Comparison of ENCODE assay signal across 7 mouse cellular contexts in the genomic region with DNA sequence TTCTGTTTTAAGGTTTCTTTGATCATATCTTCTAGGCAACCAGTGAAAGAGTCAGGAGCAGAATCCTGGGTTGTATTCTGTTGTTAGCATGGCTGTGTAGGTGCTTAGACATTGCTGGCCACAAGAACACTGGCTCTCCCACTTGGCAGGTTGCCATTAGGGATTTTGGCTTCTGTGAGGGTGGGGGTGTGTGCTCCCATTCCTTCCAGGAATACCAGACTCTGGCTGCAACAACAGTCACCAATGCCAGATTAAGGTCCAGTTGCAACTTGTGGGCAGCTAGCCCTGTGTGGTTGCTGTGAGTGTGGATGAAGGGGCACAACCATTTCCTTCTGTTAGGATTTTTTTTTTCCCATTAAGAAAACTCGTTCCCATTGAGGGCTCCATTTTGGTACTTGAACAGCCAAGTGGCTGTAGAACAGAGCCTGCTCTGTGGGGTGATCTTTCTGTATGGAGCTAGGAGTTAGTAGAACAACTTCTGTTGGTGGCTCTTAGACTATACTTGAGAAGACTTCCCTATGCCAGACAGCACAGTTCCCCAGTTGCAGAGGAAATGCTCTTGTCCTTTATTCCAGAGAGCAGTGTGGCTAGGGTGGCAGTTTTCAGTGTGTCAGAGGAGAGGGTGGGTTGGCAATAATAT. TPM values are rescaled to one million over a fixed set of nuclear protein-coding genes. Genes with fewer than 3 reads are reported as not detected.
DNase-seq lines count a peak whose midpoint lies in the region; ATAC-seq and TF ChIP-seq lines count a peak whose summit lies in the region.

No protein-coding gene starts in this region.

- TF ChIP-seq CTCF in lung, postnatal 0 days (IDR thresholded peaks at IDR 0.05) = no peak

- H3K4me2 ChIP-seq in forebrain, embryonic 14.5 days (ENCODE audit: low read length) = no peak overlapping the region
- H3K4me2 ChIP-seq in lung, postnatal 0 days (replicated peaks; ENCODE audit: low read depth, low read length) = no peak overlapping the region

- H3K27ac ChIP-seq in forebrain, embryonic 14.5 days (ENCODE audit: low read depth, low read length) = peak overlapping the region; percentile 81
- H3K27ac ChIP-seq in lung, postnatal 0 days (ENCODE audit: low read length) = peak overlapping the region; percentile 47

- H3K9me3 ChIP-seq in forebrain, embryonic 14.5 days (replicated peaks; ENCODE audit: control insufficient read depth, low read length) = no peaks in the 10 kb centered on the region
- H3K9me3 ChIP-seq in lung, postnatal 0 days (ENCODE audit: low read length) = no peaks in the 10 kb centered on the region

- peaks cover 10% of the 10 kb centered on the region for H3K36me3 ChIP-seq in forebrain, embryonic 14.5 days (ENCODE audit: control insufficient read depth, insufficient read depth, low read length)
- no peaks in the 10 kb centered on the region for H3K36me3 ChIP-seq in lung, postnatal 0 days (ENCODE audit: insufficient read depth, low read length)

- H3K4me3 ChIP-seq in forebrain, embryonic 14.5 days (ENCODE audit: low read depth, low read length) = no peak overlapping the region
- no peak overlapping the region for H3K4me3 ChIP-seq in lung, postnatal 0 days (ENCODE audit: low read depth, low read length)

- peak; percentile 80 to 83 for DNase-seq in right cerebral cortex, postnatal 10 days (ENCODE audit: low spot score in 2 of 2)
- DNase-seq in right cerebral cortex, postnatal 25 days = no peak
- peak; percentile 79 for DNase-seq in forebrain, embryonic 14.5 days (ENCODE audit: low spot score)
- peak; percentile 78 to 81 for DNase-seq in heart, postnatal 10 days
- peak; percentile 69 for DNase-seq in lung, postnatal 0 days (ENCODE audit: low spot score)
- no peak for DNase-seq in left cerebral cortex, adult 18-20 months (ENCODE audit: low spot score in 2 of 2)

- H3K9ac ChIP-seq in forebrain, embryonic 14.5 days (ENCODE audit: low read length) = no peak overlapping the region; the same call in 1 of the 2 replicates
- no peak overlapping the region for H3K9ac ChIP-seq in lung, postnatal 0 days (replicated peaks; ENCODE audit: low read depth)

- 30% methylated on average over 1 of the region's 1 CpGs for WGBS in forebrain, embryonic 14.5 days
- 19% methylated on average over 1 of the region's 1 CpGs for WGBS in lung, postnatal 0 days

- H3K27me3 ChIP-seq in forebrain, embryonic 14.5 days (replicated peaks; ENCODE audit: control insufficient read depth, insufficient read depth, low read length) = no peaks in the 10 kb centered on the region
- no peaks in the 10 kb centered on the region for H3K27me3 ChIP-seq in lung, postnatal 0 days (replicated peaks; ENCODE audit: insufficient read depth, low read length)

- intact Hi-C loops in heart, postnatal 10 days (cut with DNase I) = no loop called here

- TF ChIP-seq EP300 in lung, postnatal 0 days (IDR thresholded peaks at IDR 0.05) = no peak

- peak; percentile 58 for ATAC-seq in forebrain, embryonic 14.5 days
- ATAC-seq in lung, postnatal 0 days = peak; percentile 29
- no peak for ATAC-seq in inflammation-experienced regulatory T-cells, adult 6 months

- H3K4me1 ChIP-seq in forebrain, embryonic 14.5 days (ENCODE audit: control insufficient read depth, insufficient read depth, low read length) = peaks cover 15% of the 10 kb centered on the region
- peaks cover 3% of the 10 kb centered on the region; the same call in 1 of the 2 replicates for H3K4me1 ChIP-seq in lung, postnatal 0 days (ENCODE audit: insufficient read depth, low read depth, low read length)

RNA-seq across cellular contexts. Expression of gene Copz1, which starts 13.4 kb away (rescaled TPM):
- 261 and 271 TPM in 2 replicates for polyA plus RNA-seq in forebrain, embryonic 14.5 days (2014; fragmentation: Nextera tagmentation; extraction: Ambion mirVana)
- 10 to 100 TPM; 81.2 to 83.3 TPM for total RNA-seq in heart, postnatal 10 days (2021)
- polyA plus RNA-seq in lung, postnatal 0 days (2015; fragmentation: Nextera tagmentation; extraction: Ambion mirVana) = 162 and 163 TPM in 2 replicates
- polyA plus RNA-seq in inflammation-experienced regulatory T-cells, adult 6 months (2017; shearing (Covaris generic)) = 100 to 1,000 TPM; 216 to 248 (median 223) TPM
- total RNA-seq in left cerebral cortex, adult 18-20 months (2021) = 10 to 100 TPM; 93.5 to 97.5 TPM

RNA-seq across cellular contexts. Expression of gene Gpr84, which starts 24.5 kb away (rescaled TPM):
- polyA plus RNA-seq in forebrain, embryonic 14.5 days (2014; fragmentation: Nextera tagmentation; extraction: Ambion mirVana) = 0.39 and 0.47 TPM in 2 replicates
- total RNA-seq in heart, postnatal 10 days (2021) = not detected
- polyA plus RNA-seq in lung, postnatal 0 days (2015; fragmentation: Nextera tagmentation; extraction: Ambion mirVana) = 0.67 and 2.2 TPM in 2 replicates
- not detected for polyA plus RNA-seq in inflammation-experienced regulatory T-cells, adult 6 months (2017; shearing (Covaris generic))
- total RNA-seq in left cerebral cortex, adult 18-20 months (2021) = 1 to 10 TPM in 1 of 2 experiments, under 1 TPM in 1; 0.42 to 1.0 TPM

RNA-seq across cellular contexts. Expression of gene Nfe2, which starts 27.7 kb away (rescaled TPM):
- polyA plus RNA-seq in forebrain, embryonic 14.5 days (2014; fragmentation: Nextera tagmentation; extraction: Ambion mirVana) = 0.42 and 1.1 TPM in 2 replicates
- 1 to 10 TPM in 1 of 2 experiments, under 1 TPM in 1; 0.30 to 1.0 TPM for total RNA-seq in heart, postnatal 10 days (2021)
- polyA plus RNA-seq in lung, postnatal 0 days (2015; fragmentation: Nextera tagmentation; extraction: Ambion mirVana) = 10.5 and 11.2 TPM in 2 replicates
- polyA plus RNA-seq in inflammation-experienced regulatory T-cells, adult 6 months (2017; shearing (Covaris generic)) = 1 to 10 TPM in 2 of 3 experiments, under 1 TPM in 1; 0.96 to 1.3 (median 1.1) TPM
- under 1 TPM in 1 of 2 experiments, not detected in 1; 0.40 TPM for total RNA-seq in left cerebral cortex, adult 18-20 months (2021)

RNA-seq across cellular contexts. Expression of gene Hnrnpa1, which starts 45.7 kb away (rescaled TPM):
- polyA plus RNA-seq in forebrain, embryonic 14.5 days (2014; fragmentation: Nextera tagmentation; extraction: Ambion mirVana) = 790 and 857 TPM in 2 replicates
- 100 to 1,000 TPM; 299 to 318 TPM for total RNA-seq in heart, postnatal 10 days (2021)
- 200 and 211 TPM in 2 replicates for polyA plus RNA-seq in lung, postnatal 0 days (2015; fragmentation: Nextera tagmentation; extraction: Ambion mirVana)
- 100 to 1,000 TPM; 360 to 441 (median 366) TPM for polyA plus RNA-seq in inflammation-experienced regulatory T-cells, adult 6 months (2017; shearing (Covaris generic))
- 100 to 1,000 TPM; 232 to 268 TPM for total RNA-seq in left cerebral cortex, adult 18-20 months (2021)

RNA-seq across cellular contexts. Expression of gene Cbx5, which starts 46.3 kb away (rescaled TPM):
- polyA plus RNA-seq in forebrain, embryonic 14.5 days (2014; fragmentation: Nextera tagmentation; extraction: Ambion mirVana) = 154 and 164 TPM in 2 replicates
- total RNA-seq in heart, postnatal 10 days (2021) = 10 to 100 TPM; 81.3 to 97.4 TPM
- polyA plus RNA-seq in lung, postnatal 0 days (2015; fragmentation: Nextera tagmentation; extraction: Ambion mirVana) = 27.8 and 29.4 TPM in 2 replicates
- polyA plus RNA-seq in inflammation-experienced regulatory T-cells, adult 6 months (2017; shearing (Covaris generic)) = 10 to 100 TPM; 21.7 to 48.8 (median 23.8) TPM
- total RNA-seq in left cerebral cortex, adult 18-20 months (2021) = 100 to 1,000 TPM; 181 to 182 TPM

Comparison
In these comparisons a context has a peak if more than half of its experiments do, and no peak if none do; other contexts are left out.
1. DNase-seq: peak in right cerebral cortex, postnatal 10 days (2 of 2), forebrain, embryonic 14.5 days (single experiment), heart, postnatal 10 days (2 of 2) and lung, postnatal 0 days (single experiment); none in right cerebral cortex, postnatal 25 days (single experiment) and left cerebral cortex, adult 18-20 months (0 of 2).